Mouse (Mus musculus) heart, embryonic 15.5 days (tissue): ENCODE measurements at regions not wholly inside any gene's neighbourhood (a gene's known extent, or its start where the extent isn't known, plus 50 kb on each side); places are given as distances from the start of the nearest gene placed in this dataset.

ENCODE experiments used
- ATAC-seq: fragments of 200-750 bp; cut with Nextera tagmentation; replicated peaks from 2 replicates; pipeline ENCODE4 v1.8.0; 2017; ENCODE audit warnings: low read depth, moderate TSS enrichment; ENCODE audit not compliant: insufficient number of reproducible peaks, insufficient read depth, low FRiP score
- H3K27ac ChIP-seq: fragments of 300-500 bp; sonication (generic); 2 replicates; pipeline ENCODE4 v1.5.1; 2015; ENCODE audit warnings: mild to moderate bottlenecking, inconsistent platforms
- H3K27me3 ChIP-seq: fragments of 300-500 bp; sonication (generic); 2 replicates; pipeline ENCODE4 v1.6.1; 2015; ENCODE audit warnings: inconsistent platforms
- H3K36me3 ChIP-seq: fragments of 300-500 bp; sonication (generic); 2 replicates; pipeline ENCODE4 v1.6.1; 2015; ENCODE audit warnings: mild to moderate bottlenecking, inconsistent platforms
- H3K4me1 ChIP-seq: fragments of 300-500 bp; sonication (generic); replicated peaks from 2 replicates; pipeline ENCODE4 v1.6.1; 2015; ENCODE audit warnings: inconsistent platforms
- H3K4me2 ChIP-seq: fragments of 300-500 bp; sonication (generic); 2 replicates; pipeline ENCODE4 v1.6.1; 2015; ENCODE audit warnings: inconsistent platforms, mild to moderate bottlenecking, moderate library complexity
- H3K4me3 ChIP-seq: fragments of 300-500 bp; sonication (generic); 2 replicates; pipeline ENCODE4 v1.5.1; 2015; ENCODE audit warnings: mild to moderate bottlenecking, inconsistent platforms
- H3K9ac ChIP-seq: fragments of 300-500 bp; sonication (generic); 2 replicates; pipeline ENCODE4 v1.6.1; 2015; ENCODE audit warnings: mild to moderate bottlenecking, inconsistent platforms
- H3K9me3 ChIP-seq: fragments of 300-500 bp; sonication (generic); replicated peaks from 2 replicates; pipeline ENCODE4 v1.6.1; 2016; ENCODE audit warnings: inconsistent platforms
- WGBS: fragments of 180-500 bp; shearing (Covaris S2); methylation state at CpG from one replicate; pipeline ENCODE4 v1.1.7; 2015; ENCODE audit warnings: mixed read lengths; 5-methylcytosine and 5-hydroxymethylcytosine counted together

DNA sequence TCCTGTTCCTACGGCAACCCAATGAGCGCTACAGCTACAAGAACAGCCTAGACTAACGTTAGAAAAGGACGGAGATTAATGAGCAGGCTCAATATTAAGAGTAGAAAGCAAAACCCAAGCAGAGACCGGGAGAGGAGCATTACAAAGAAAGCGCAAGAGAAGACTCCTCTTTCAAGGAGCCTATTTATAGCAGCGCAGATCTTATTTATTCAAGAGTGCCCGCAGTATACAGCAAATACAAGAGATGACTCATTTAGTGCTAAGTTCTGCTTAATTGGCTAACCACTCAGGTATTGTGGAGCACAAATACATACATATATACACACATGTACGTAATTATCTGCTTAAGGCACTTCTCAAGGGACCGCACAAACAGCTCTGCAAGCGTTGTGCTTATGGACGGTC, 377.2 kb downstream of the Gpd2 start:
- Histone ChIP-seq H3K4me1 (no peaks in the 10 kb centered on the region), H3K27ac (no peak overlapping the region), H3K27me3 (no peaks in the 10 kb centered on the region), H3K36me3 (no peaks in the 10 kb centered on the region), H3K4me2 (no peak overlapping the region), H3K9ac (no peak overlapping the region), H3K4me3 (no peak overlapping the region), H3K9me3 (no peaks in the 10 kb centered on the region)
- WGBS, result 74% methylated on average over 12 of the region's 12 CpGs
- ATAC-seq, result no peak

DNA sequence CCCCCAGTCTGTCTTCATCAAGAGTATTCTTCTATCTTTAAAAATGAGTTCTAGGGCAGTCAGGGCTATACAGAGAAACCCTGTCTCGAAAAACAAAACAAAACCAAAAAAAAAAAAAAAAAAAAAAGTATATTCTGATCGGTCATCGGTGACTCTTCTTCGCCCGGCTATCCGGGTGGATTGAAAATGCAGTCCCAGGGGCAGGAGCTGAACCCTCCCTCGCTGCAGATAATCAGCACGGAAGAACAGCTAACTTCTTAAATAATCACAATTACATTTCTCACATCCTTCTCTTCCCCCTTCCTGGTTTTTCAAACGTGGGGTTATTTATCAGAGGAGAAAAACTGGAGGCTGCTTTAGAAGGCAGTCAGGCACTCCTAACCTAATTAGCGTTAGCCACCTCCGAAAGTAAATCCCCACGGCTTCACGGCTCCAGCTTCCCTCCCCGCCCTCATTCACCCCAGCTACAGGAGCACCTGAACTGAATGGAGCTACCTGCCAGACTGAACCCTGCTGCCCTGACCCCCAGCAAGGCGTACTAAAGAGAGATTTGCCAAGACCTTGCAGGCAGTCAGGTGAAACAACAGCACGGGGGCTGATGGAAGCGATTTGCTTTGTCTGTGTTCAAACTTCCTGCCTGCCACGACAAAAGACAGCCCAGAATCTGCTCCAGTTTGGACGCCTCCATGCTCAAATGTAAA, 379.2 kb downstream of the Gpd2 start:
- peak overlapping the region; percentile 73 for H3K4me2 ChIP-seq
- no peak overlapping the region for H3K27ac ChIP-seq
- no peaks in the 10 kb centered on the region for H3K36me3 ChIP-seq
- H3K27me3 ChIP-seq, result no peaks in the 10 kb centered on the region
- no peaks in the 10 kb centered on the region for H3K9me3 ChIP-seq
- 2% methylated on average over 19 of the region's 19 CpGs for WGBS
- H3K4me3 ChIP-seq, result peak overlapping the region; percentile 49
- no peaks in the 10 kb centered on the region for H3K4me1 ChIP-seq
- peak overlapping the region; percentile 32; the same call in 1 of the 2 replicates for H3K9ac ChIP-seq
- ATAC-seq, result no peak

DNA sequence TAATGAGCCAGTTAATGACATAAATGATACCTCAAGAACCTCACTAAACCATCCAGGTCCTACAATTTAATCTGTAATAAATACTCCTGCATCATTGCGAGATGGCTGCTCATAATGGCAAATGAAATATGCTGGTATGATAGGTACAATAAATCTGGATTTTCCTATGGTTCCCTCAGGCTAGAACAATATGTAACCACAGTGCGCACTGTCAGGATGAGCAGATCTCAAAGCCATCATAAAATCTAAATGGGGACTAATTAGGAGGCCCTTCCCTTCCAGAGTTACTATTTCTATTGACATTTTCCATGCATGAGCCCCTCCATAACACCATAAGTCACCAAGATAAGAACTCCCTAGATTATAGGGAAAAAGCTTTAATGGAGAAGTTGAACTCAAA, 379.8 kb downstream of the Gpd2 start:
- Histone ChIP-seq H3K4me3 (no peak overlapping the region), H3K27ac (no peak overlapping the region), H3K36me3 (no peaks in the 10 kb centered on the region), H3K27me3 (no peaks in the 10 kb centered on the region), H3K9ac (no peak overlapping the region), H3K9me3 (no peaks in the 10 kb centered on the region), H3K4me1 (no peaks in the 10 kb centered on the region), H3K4me2 (peak overlapping the region; percentile 73)
- WGBS, result 90% methylated on average over 2 of the region's 2 CpGs
- no peak for ATAC-seq

- Histone ChIP-seq H3K36me3 (no peaks in the 10 kb centered on the region), H3K4me1 (no peaks in the 10 kb centered on the region), H3K9ac (no peak overlapping the region), H3K4me2 (no peak overlapping the region), H3K9me3 (no peaks in the 10 kb centered on the region), H3K27ac (no peak overlapping the region), H3K4me3 (no peak overlapping the region), H3K27me3 (no peaks in the 10 kb centered on the region)
- no peak for ATAC-seq
- 54% methylated on average over 2 of the region's 2 CpGs for WGBS
Observed at GRCm38 (mm10) chr2:57644117-57644516, 353.6 kb upstream of the Galnt5 start.

GRCm38 (mm10) chr2:57644541-57644940, 353.1 kb upstream of the Galnt5 start:
- no peak overlapping the region for H3K9ac ChIP-seq
- H3K4me1 ChIP-seq, result no peaks in the 10 kb centered on the region
- WGBS, result 58% methylated on average over 2 of the region's 2 CpGs
- no peak overlapping the region for H3K4me3 ChIP-seq
- no peaks in the 10 kb centered on the region for H3K9me3 ChIP-seq
- no peaks in the 10 kb centered on the region for H3K36me3 ChIP-seq
- ATAC-seq, result no peak
- H3K27me3 ChIP-seq, result no peaks in the 10 kb centered on the region
- no peak overlapping the region for H3K4me2 ChIP-seq
- H3K27ac ChIP-seq, result no peak overlapping the region

GRCm38 (mm10) chr2:57649002-57649401, 348.7 kb upstream of the Galnt5 start:
- Histone ChIP-seq H3K36me3 (no peaks in the 10 kb centered on the region), H3K4me2 (no peak overlapping the region), H3K9me3 (no peaks in the 10 kb centered on the region), H3K27me3 (no peaks in the 10 kb centered on the region), H3K9ac (no peak overlapping the region), H3K4me1 (no peaks in the 10 kb centered on the region), H3K27ac (no peak overlapping the region), H3K4me3 (no peak overlapping the region)
- ATAC-seq, result no peak
- WGBS, result 75% methylated on average over 4 of the region's 4 CpGs

- H3K27me3 ChIP-seq, result no peaks in the 10 kb centered on the region
- H3K4me1 ChIP-seq, result no peaks in the 10 kb centered on the region
- 56% methylated on average over 4 of the region's 4 CpGs for WGBS
- H3K9ac ChIP-seq, result no peak overlapping the region
- H3K27ac ChIP-seq, result no peak overlapping the region
- no peak for ATAC-seq
- H3K36me3 ChIP-seq, result no peaks in the 10 kb centered on the region
- no peak overlapping the region for H3K4me3 ChIP-seq
- H3K4me2 ChIP-seq, result no peak overlapping the region
- H3K9me3 ChIP-seq, result no peaks in the 10 kb centered on the region
Observed at GRCm38 (mm10) chr2:57657409-57657808, 340.3 kb upstream of the Galnt5 start.

GRCm38 (mm10) chr2:57661838-57662237, 335.8 kb upstream of the Galnt5 start:
- no peak overlapping the region for H3K9ac ChIP-seq
- no peaks in the 10 kb centered on the region for H3K36me3 ChIP-seq
- no peaks in the 10 kb centered on the region for H3K4me1 ChIP-seq
- no peak for ATAC-seq
- H3K27me3 ChIP-seq, result no peaks in the 10 kb centered on the region
- H3K9me3 ChIP-seq, result no peaks in the 10 kb centered on the region
- H3K4me2 ChIP-seq, result no peak overlapping the region
- 68% methylated on average over 1 of the region's 1 CpGs for WGBS
- no peak overlapping the region for H3K4me3 ChIP-seq
- H3K27ac ChIP-seq, result no peak overlapping the region

DNA sequence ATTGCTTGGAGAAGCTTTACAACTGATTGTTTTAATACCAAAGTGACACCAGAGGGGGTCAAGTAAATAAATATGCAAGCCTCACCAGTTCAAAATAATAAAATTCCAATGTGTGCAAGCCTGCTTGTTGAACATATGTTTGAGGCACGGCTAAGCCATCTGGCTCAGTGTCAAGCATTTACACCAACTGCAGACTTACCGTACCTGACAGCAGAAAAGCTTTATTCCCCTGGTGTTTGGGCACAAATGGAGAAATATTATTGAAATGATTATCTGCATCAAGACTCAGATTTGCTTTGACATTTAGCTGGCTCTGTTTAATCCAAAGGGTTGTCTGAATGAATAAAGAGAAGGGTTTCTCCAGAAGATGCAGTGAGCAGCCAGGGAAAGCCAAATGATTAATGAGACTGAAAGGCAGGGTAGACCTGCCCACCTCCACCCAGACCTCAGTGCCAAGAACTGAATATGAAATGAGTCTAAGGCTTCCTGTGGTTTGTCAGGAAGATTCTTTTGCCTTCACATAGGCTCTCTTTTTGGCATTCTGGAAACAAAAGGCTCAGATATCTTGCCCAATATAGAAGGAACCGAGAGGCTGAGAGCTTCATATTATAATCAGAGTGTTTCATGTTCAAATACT, 325.6 kb upstream of the Galnt5 start:
- no peak overlapping the region for H3K27ac ChIP-seq
- no peaks in the 10 kb centered on the region for H3K27me3 ChIP-seq
- 66% methylated on average over 3 of the region's 3 CpGs for WGBS
- H3K36me3 ChIP-seq, result no peaks in the 10 kb centered on the region
- H3K9me3 ChIP-seq, result no peaks in the 10 kb centered on the region
- H3K4me2 ChIP-seq, result no peak overlapping the region
- no peak overlapping the region for H3K9ac ChIP-seq
- no peak overlapping the region for H3K4me3 ChIP-seq
- no peak for ATAC-seq
- no peaks in the 10 kb centered on the region for H3K4me1 ChIP-seq

GRCm38 (mm10) chr2:57689877-57690276, 307.8 kb upstream of the Galnt5 start:
- Histone ChIP-seq H3K9me3 (no peaks in the 10 kb centered on the region), H3K4me3 (no peak overlapping the region), H3K4me2 (no peak overlapping the region), H3K4me1 (no peaks in the 10 kb centered on the region), H3K27ac (no peak overlapping the region), H3K27me3 (no peaks in the 10 kb centered on the region), H3K9ac (no peak overlapping the region), H3K36me3 (no peaks in the 10 kb centered on the region)
- ATAC-seq, result no peak
- 62% methylated on average over 3 of the region's 3 CpGs for WGBS

- WGBS, result 50% methylated on average over 11 of the region's 11 CpGs
- peaks cover 2% of the 10 kb centered on the region; the same call in 1 of the 2 replicates for H3K4me1 ChIP-seq
- no peak overlapping the region for H3K9ac ChIP-seq
- H3K27ac ChIP-seq, result no peak overlapping the region
- peak overlapping the region; percentile 3; the same call in 1 of the 2 replicates for H3K4me3 ChIP-seq
- no peaks in the 10 kb centered on the region for H3K27me3 ChIP-seq
- no peaks in the 10 kb centered on the region for H3K9me3 ChIP-seq
- H3K4me2 ChIP-seq, result peak overlapping the region; percentile 40
- no peak for ATAC-seq
- H3K36me3 ChIP-seq, result no peaks in the 10 kb centered on the region
Observed at GRCm38 (mm10) chr2:57696992-57697772, 300.5 kb upstream of the Galnt5 start.
